Mouse (Mus musculus) forebrain, postnatal 0 days (tissue): Measurements from ENCODE around the gene Nrxn3. TPM values are rescaled to one million over a fixed set of nuclear protein-coding genes. Genes with fewer than 3 reads are reported as not detected.

Experiments
- ATAC-seq: fragments of 200-750 bp; cut with Nextera tagmentation; 2 replicates; pipeline ENCODE4 v1.8.0; 2017; ENCODE audit warnings: mild to moderate bottlenecking, moderate library complexity
- DNase-seq: peaks from one replicate; pipeline ENCODE4 v3.0.0-alpha.2; 2015
- H3K27ac ChIP-seq: fragments of 300-500 bp; sonication (generic); 2 replicates; pipeline ENCODE4 v1.5.1; 2014; ENCODE audit warnings: low read depth, mild to moderate bottlenecking, antibody characterized with exemption, low read length, moderate library complexity, mixed read lengths
- H3K27me3 ChIP-seq: fragments of 300-500 bp; sonication (generic); 2 replicates; pipeline ENCODE4 v1.6.1; 2014; ENCODE audit warnings: mild to moderate bottlenecking, low read length, mixed read lengths; ENCODE audit not compliant: insufficient read depth
- H3K36me3 ChIP-seq: fragments of 300-500 bp; sonication (generic); 2 replicates; pipeline ENCODE4 v1.6.1; 2014; ENCODE audit warnings: mild to moderate bottlenecking, moderate library complexity; ENCODE audit not compliant: insufficient read depth
- H3K4me1 ChIP-seq: fragments of 300-500 bp; sonication (generic); 2 replicates; pipeline ENCODE4 v1.6.1; 2014; ENCODE audit warnings: antibody characterized with exemption; ENCODE audit not compliant: insufficient read depth
- H3K4me2 ChIP-seq: fragments of 300-500 bp; sonication (generic); 2 replicates; pipeline ENCODE4 v1.6.1; 2014; ENCODE audit warnings: low read depth, mild to moderate bottlenecking, moderate library complexity
- H3K4me3 ChIP-seq: fragments of 300-500 bp; sonication (generic); 2 replicates; pipeline ENCODE4 v1.5.1; 2014; ENCODE audit warnings: low read depth, low read length, mixed read lengths
- H3K9ac ChIP-seq: fragments of 300-500 bp; sonication (generic); 2 replicates; pipeline ENCODE4 v1.6.1; 2014; ENCODE audit warnings: mild to moderate bottlenecking
- H3K9me3 ChIP-seq: fragments of 300-500 bp; sonication (generic); 2 replicates; pipeline ENCODE4 v1.6.1; 2016; ENCODE audit warnings: low read length
- CTCF ChIP-seq: sonication (generic); IDR thresholded peaks from 2 replicates; pipeline ENCODE4 v1.5.1; 2016; ENCODE audit warnings: antibody characterized with exemption, control low read depth, low read depth
- WGBS: fragments of 180-500 bp; shearing (Covaris S2); extraction: QIAGEN DNeasy Blood & Tissue Kit; methylation state at CpG from one replicate; pipeline ENCODE4 v1.1.7; 2014; 5-methylcytosine and 5-hydroxymethylcytosine counted together
- polyA plus RNA-seq: library from polyadenylated mRNA; unstranded; fragments of >200 nt; fragmentation: Nextera tagmentation; extraction: Ambion mirVana; gene quantifications from 2 replicates; pipeline ENCODE4 v1.2.1, GENCODE M21; 2015
- total RNA-seq: library from RNA; depleted of rRNA; stranded (reverse); fragments of >200 nt; gene quantifications from 2 replicates; pipeline ENCODE4 v1.2.3, GENCODE M21; 2014

Gene Nrxn3
- total and polyA plus RNA-seq, 2 experiments from 2014 or later, result 59.9 to 94.6 TPM

- WGBS, result 71% methylated on average over 7 of the region's 7 CpGs
- ATAC-seq (no peak), DNase-seq (no peak)
- Histone ChIP-seq H3K4me2 (no peak overlapping the region), H3K4me3 (no peak overlapping the region), H3K36me3 (no peaks in the 10 kb centered on the region), H3K27ac (no peak overlapping the region), H3K9ac (no peak overlapping the region), H3K4me1 (no peaks in the 10 kb centered on the region), H3K27me3 (no peaks in the 10 kb centered on the region), H3K9me3 (no peaks in the 10 kb centered on the region)
- no peak for TF ChIP-seq CTCF
Measured at GRCm38 (mm10) chr12:88952937-88953600, 230.4 kb downstream of the Nrxn3 start.

- H3K27me3 ChIP-seq, result no peaks in the 10 kb centered on the region
- no peak overlapping the region for H3K27ac ChIP-seq
- TF ChIP-seq CTCF, result no peak
- H3K9ac ChIP-seq, result no peak overlapping the region
- H3K4me2 ChIP-seq, result no peak overlapping the region
- H3K4me1 ChIP-seq, result no peaks in the 10 kb centered on the region
- 54% methylated on average over 4 of the region's 4 CpGs for WGBS
- no peaks in the 10 kb centered on the region for H3K9me3 ChIP-seq
- H3K4me3 ChIP-seq, result no peak overlapping the region
- DNase-seq (no peak), ATAC-seq (no peak)
- no peaks in the 10 kb centered on the region for H3K36me3 ChIP-seq
Measured at GRCm38 (mm10) chr12:88953801-88954200, 231.1 kb downstream of the Nrxn3 start.

GRCm38 (mm10) chr12:88957431-88957830 lies 234.8 kb downstream of the Nrxn3 start:
- H3K27me3 ChIP-seq, result no peaks in the 10 kb centered on the region
- H3K9ac ChIP-seq, result no peak overlapping the region
- no peak for DNase-seq

GRCm38 (mm10) chr12:88960817-88961216 lies 238.1 kb downstream of the Nrxn3 start:
- WGBS, result 92% methylated on average over 1 of the region's 1 CpGs

More at GRCm38 (mm10) chr12:88957431-88957830, 234.8 kb downstream of the Nrxn3 start:
- Histone ChIP-seq H3K4me2 (no peak overlapping the region), H3K36me3 (no peaks in the 10 kb centered on the region), H3K4me3 (no peak overlapping the region), H3K4me1 (no peaks in the 10 kb centered on the region), H3K27ac (no peak overlapping the region), H3K9me3 (no peaks in the 10 kb centered on the region)
- TF ChIP-seq CTCF, result no peak
- no peak for ATAC-seq
- WGBS, result 76% methylated on average over 3 of the region's 3 CpGs

GRCm38 (mm10) chr12:88966329-88966728 lies 243.7 kb downstream of the Nrxn3 start:
- Histone ChIP-seq H3K4me1 (no peaks in the 10 kb centered on the region), H3K27ac (no peak overlapping the region), H3K9ac (no peak overlapping the region), H3K27me3 (no peaks in the 10 kb centered on the region), H3K4me2 (no peak overlapping the region), H3K36me3 (no peaks in the 10 kb centered on the region), H3K4me3 (no peak overlapping the region), H3K9me3 (no peaks in the 10 kb centered on the region)
- TF ChIP-seq CTCF, result no peak
- WGBS, result 86% methylated on average over 4 of the region's 4 CpGs
- no peak for ATAC-seq
- no peak for DNase-seq

More at GRCm38 (mm10) chr12:88960817-88961216, 238.1 kb downstream of the Nrxn3 start:
- Histone ChIP-seq H3K36me3 (no peaks in the 10 kb centered on the region), H3K9ac (no peak overlapping the region), H3K4me3 (no peak overlapping the region), H3K4me1 (no peaks in the 10 kb centered on the region), H3K4me2 (no peak overlapping the region), H3K27ac (no peak overlapping the region), H3K9me3 (no peaks in the 10 kb centered on the region), H3K27me3 (no peaks in the 10 kb centered on the region)
- no peak for TF ChIP-seq CTCF
- ATAC-seq (no peak), DNase-seq (no peak)

- H3K9me3 ChIP-seq, result no peaks in the 10 kb centered on the region
- no peaks in the 10 kb centered on the region for H3K4me1 ChIP-seq
- no peaks in the 10 kb centered on the region for H3K27me3 ChIP-seq
- TF ChIP-seq CTCF, result no peak
- no peak overlapping the region for H3K4me2 ChIP-seq
- no peak overlapping the region for H3K4me3 ChIP-seq
- 65% methylated on average over 2 of the region's 2 CpGs for WGBS
- no peaks in the 10 kb centered on the region for H3K36me3 ChIP-seq
- H3K27ac ChIP-seq, result no peak overlapping the region
- H3K9ac ChIP-seq, result no peak overlapping the region
- no peak for ATAC-seq
- DNase-seq, result no peak
Measured at GRCm38 (mm10) chr12:88976621-88977020, 253.9 kb downstream of the Nrxn3 start.

GRCm38 (mm10) chr12:88983688-88984330 lies 261.1 kb downstream of the Nrxn3 start:
- Histone ChIP-seq H3K4me3 (no peak overlapping the region), H3K27me3 (no peaks in the 10 kb centered on the region), H3K9me3 (no peaks in the 10 kb centered on the region), H3K27ac (no peak overlapping the region), H3K4me2 (no peak overlapping the region), H3K9ac (no peak overlapping the region), H3K36me3 (no peaks in the 10 kb centered on the region), H3K4me1 (peaks cover 10% of the 10 kb centered on the region)
- TF ChIP-seq CTCF, result no peak
- DNase-seq (no peak), ATAC-seq (peak; percentile 23; the same call in 1 of the 2 replicates)
- WGBS, result 17% methylated on average over 10 of the region's 10 CpGs
